Mouse (Mus musculus) MEL (cell line): ENCODE results near the gene Card9. TPM values are rescaled to one million over a fixed set of nuclear protein-coding genes. Genes with fewer than 3 reads are reported as not detected.

Source experiments
- DNase-seq: peaks from one replicate; pipeline ENCODE4 v3.0.0; 2011; ENCODE audit warnings: low read depth, low spot score
- H3K27ac ChIP-seq: 2 replicates; pipeline ENCODE4 v1.5.1; 2012; ENCODE audit warnings: low read depth, mild to moderate bottlenecking, control low read depth, low read length, moderate library complexity; ENCODE audit not compliant: control insufficient read depth
- H3K27me3 ChIP-seq, 2 experiments: fragments of 150-350 bp in 1 of 2; sonication (generic) in 1 of 2; 2 replicates each; pipeline ENCODE4 v1.6.1; 2012; ENCODE audit warnings: low read length in 2 of 2, mild to moderate bottlenecking in 2 of 2, improper control_type of control experiment in 1 of 2, moderate library complexity in 1 of 2; ENCODE audit not compliant: insufficient read depth in 2 of 2, control insufficient read depth in 1 of 2
- H3K36me3 ChIP-seq, 2 experiments: 2 replicates each; pipeline ENCODE4 v1.6.1; 2012 to 2014; ENCODE audit warnings: low read length in 2 of 2, improper control_type of control experiment in 1 of 2, inconsistent platforms in 1 of 2, mild to moderate bottlenecking in 1 of 2; ENCODE audit not compliant: insufficient read depth in 2 of 2, control insufficient read depth in 1 of 2
- H3K4me1 ChIP-seq, 2 experiments: fragments of 150-350 bp in 1 of 2; sonication (generic) in 1 of 2; 2 replicates each; pipeline ENCODE4 v1.6.1; 2012; ENCODE audit warnings: low read length in 2 of 2, improper control_type of control experiment in 1 of 2, mild to moderate bottlenecking in 1 of 2; ENCODE audit not compliant: insufficient read depth in 2 of 2, control insufficient read depth in 1 of 2
- H3K4me3 ChIP-seq, 2 experiments: fragments of 150-350 bp in 1 of 2; sonication (generic) in 1 of 2; 2 replicates each; pipeline ENCODE4 v1.5.1; 2012; ENCODE audit warnings: low read depth in 2 of 2, low read length in 2 of 2, mild to moderate bottlenecking in 2 of 2, moderate library complexity in 2 of 2, control low read depth in 1 of 2, improper control_type of control experiment in 1 of 2; ENCODE audit not compliant: control insufficient read depth in 1 of 2, insufficient read depth in 1 of 2
- H3K79me2 ChIP-seq: 2 replicates; pipeline ENCODE4 v1.6.1; 2012; ENCODE audit warnings: mild to moderate bottlenecking, low read length, moderate library complexity; ENCODE audit not compliant: control insufficient read depth, poor library complexity, insufficient read depth
- H3K9ac ChIP-seq: 2 replicates; pipeline ENCODE4 v1.6.1; 2012; ENCODE audit warnings: low read depth, mild to moderate bottlenecking, control low read depth, low read length, moderate library complexity; ENCODE audit not compliant: control insufficient read depth, poor library complexity, severe bottlenecking
- H3K9me3 ChIP-seq: fragments of 150-350 bp; sonication (generic); replicated peaks from 2 replicates; pipeline ENCODE4 v1.6.1; 2012; ENCODE audit warnings: mild to moderate bottlenecking, low read length, improper control_type of control experiment, moderate library complexity; ENCODE audit not compliant: insufficient read depth
- BHLHE40 ChIP-seq: IDR thresholded peaks from 2 replicates; pipeline ENCODE4 v1.6.1; 2012; ENCODE audit warnings: low read depth, mild to moderate bottlenecking, inconsistent platforms, low read length, improper control_type of control experiment, borderline replicate concordance
- CHD2 ChIP-seq: IDR thresholded peaks from 2 replicates; pipeline ENCODE4 v1.6.1; 2011; ENCODE audit warnings: low read length, improper control_type of control experiment
- ELF1 ChIP-seq: IDR thresholded peaks from 2 replicates; pipeline ENCODE4 v1.6.1; 2014; ENCODE audit warnings: low read depth, mild to moderate bottlenecking, inconsistent platforms, low read length, improper control_type of control experiment, moderate library complexity
- EP300 ChIP-seq, 2 experiments: IDR thresholded peaks; 2 replicates each; pipeline ENCODE4 v1.6.1; 2011; ENCODE audit warnings: improper control_type of control experiment in 2 of 2, low read length in 2 of 2, low read depth in 1 of 2, mild to moderate bottlenecking in 1 of 2
- ETS1 ChIP-seq: IDR thresholded peaks from 2 replicates; pipeline ENCODE4 v1.6.1; 2012; ENCODE audit warnings: low read depth, mild to moderate bottlenecking, inconsistent platforms, low read length, improper control_type of control experiment, moderate library complexity
- HCFC1 ChIP-seq: IDR thresholded peaks from 2 replicates; pipeline ENCODE4 v1.6.1; 2012; ENCODE audit warnings: low read depth, mild to moderate bottlenecking, inconsistent platforms, low read length, improper control_type of control experiment, moderate library complexity
- MAX ChIP-seq: IDR thresholded peaks from 2 replicates; pipeline ENCODE4 v1.6.1; 2011; ENCODE audit warnings: low read length, improper control_type of control experiment
- MAZ ChIP-seq: IDR thresholded peaks from 2 replicates; pipeline ENCODE4 v1.6.1; 2012; ENCODE audit warnings: low read depth, mild to moderate bottlenecking, inconsistent platforms, low read length, improper control_type of control experiment
- MEF2A ChIP-seq: IDR thresholded peaks from 2 replicates; pipeline ENCODE4 v1.6.1; 2014; ENCODE audit warnings: low read depth, mild to moderate bottlenecking, inconsistent platforms, low read length, improper control_type of control experiment; ENCODE audit not compliant: poor library complexity, insufficient replicate concordance, severe bottlenecking; ENCODE audit errors: extremely low read depth
- MXI1 ChIP-seq: IDR thresholded peaks from 2 replicates; pipeline ENCODE4 v1.6.1; 2011; ENCODE audit warnings: mild to moderate bottlenecking, low read depth, low read length, improper control_type of control experiment
- MYC ChIP-seq: IDR thresholded peaks from 2 replicates; pipeline ENCODE4 v1.6.1; 2011; ENCODE audit warnings: low read depth, mild to moderate bottlenecking, low read length, improper control_type of control experiment, moderate library complexity
- NELFE ChIP-seq: IDR thresholded peaks from 2 replicates; pipeline ENCODE4 v1.6.1; 2011; ENCODE audit warnings: low read depth, low read length, improper control_type of control experiment
- NRF1 ChIP-seq: IDR thresholded peaks from 2 replicates; pipeline ENCODE4 v1.6.1; 2014; ENCODE audit warnings: low read depth, mild to moderate bottlenecking, inconsistent platforms, low read length, improper control_type of control experiment, moderate library complexity; ENCODE audit not compliant: poor library complexity, insufficient read depth, severe bottlenecking
- POLR2A ChIP-seq, 2 experiments: IDR thresholded peaks; 2 replicates each; pipeline ENCODE4 v1.6.1; 2011 to 2012; ENCODE audit warnings: low read length in 2 of 2, mild to moderate bottlenecking in 2 of 2, control low read depth in 1 of 2, improper control_type of control experiment in 1 of 2, low read depth in 1 of 2, moderate library complexity in 1 of 2; ENCODE audit not compliant: control insufficient read depth in 1 of 2, insufficient read depth in 1 of 2, poor library complexity in 1 of 2
- POLR2AphosphoS2 ChIP-seq: IDR thresholded peaks from 2 replicates; pipeline ENCODE4 v1.6.1; 2011; ENCODE audit warnings: low read length, improper control_type of control experiment
- POLR2AphosphoS5 ChIP-seq: IDR thresholded peaks from 2 replicates; pipeline ENCODE4 v1.6.1; 2012; ENCODE audit warnings: low read depth, borderline replicate concordance, mild to moderate bottlenecking, inconsistent platforms, low read length, moderate library complexity, mixed read lengths
- RCOR1 ChIP-seq: IDR thresholded peaks from 2 replicates; pipeline ENCODE4 v1.6.1; 2012; ENCODE audit warnings: low read depth, mild to moderate bottlenecking, inconsistent platforms, low read length, improper control_type of control experiment
- SIN3A ChIP-seq: IDR thresholded peaks from 2 replicates; pipeline ENCODE4 v1.6.1; 2012; ENCODE audit warnings: low read length, improper control_type of control experiment, inconsistent platforms
- SMC3 ChIP-seq: IDR thresholded peaks from 2 replicates; pipeline ENCODE4 v1.6.1; 2011; ENCODE audit warnings: low read depth, low read length, improper control_type of control experiment
- TAL1 ChIP-seq: IDR thresholded peaks from 2 replicates; pipeline ENCODE4 v1.6.1; 2012; ENCODE audit warnings: mild to moderate bottlenecking, inconsistent platforms, low read length, moderate library complexity, mixed read lengths
- TBP ChIP-seq: IDR thresholded peaks from 2 replicates; pipeline ENCODE4 v1.8.0; 2011; ENCODE audit warnings: low read depth, low read length, improper control_type of control experiment
- TCF12 ChIP-seq: IDR thresholded peaks from 2 replicates; pipeline ENCODE4 v1.6.1; 2014; ENCODE audit warnings: low read depth, mild to moderate bottlenecking, inconsistent platforms, low read length, improper control_type of control experiment, moderate library complexity
- ZMIZ1 ChIP-seq: IDR thresholded peaks from 2 replicates; pipeline ENCODE4 v1.6.1; 2012; ENCODE audit warnings: low read depth, mild to moderate bottlenecking, inconsistent platforms, low read length, improper control_type of control experiment, moderate library complexity
- polyA plus RNA-seq, 2 experiments: library from polyadenylated mRNA; stranded (reverse) in 1 of 2; unstranded in 1 of 2; fragments of >175 nt in 1 of 2; fragments of >200 nt in 1 of 2; gene quantifications; 2 replicates each; pipeline versions ENCODE4 v1.2.1 to v1.2.4; 2012; ENCODE audit warnings: low replicate concordance in 2 of 2, low read depth in 1 of 2; ENCODE audit not compliant: insufficient read length in 2 of 2, insufficient read depth in 1 of 2, missing spikeins in 1 of 2
- total RNA-seq: library from RNA; depleted of rRNA; stranded (reverse); fragments of 300-350 nt; gene quantifications from 2 replicates; pipeline ENCODE4 v1.2.3, GENCODE M21; 2012

Gene Card9
- total and polyA plus RNA-seq, 3 experiments: 0.35 to 0.72 TPM; not detected in 1

GRCm38 (mm10) chr2:26380131-26380771 is 19.5 kb upstream of the Card9 start, which contains the start of gene Snapc4:
Gene Snapc4, minus strand, starts transcription at chr2:26380653.
- Histone ChIP-seq H3K27me3 (no peaks in the 10 kb centered on the region), H3K9me3 (no peaks in the 10 kb centered on the region), H3K27ac (peak within 1 kb of the TSS; percentile 42; the same call in 1 of the 2 replicates), H3K36me3 (peaks cover 2 to 5% of the 10 kb centered on the region in 2 experiments; a peak in 3 of 4 replicates), H3K4me1 (peaks cover 0 to 3% of the 10 kb centered on the region in 2 experiments; a peak in 2 of 4 replicates), H3K79me2 (peaks cover 17% of the 10 kb centered on the region), H3K9ac (peak within 1 kb of the TSS; percentile 80), H3K4me3 (peak within 1 kb of the TSS; percentile 72 to 94)
- 0 out of 2 replicates have a peak, but pooled peaks have one; percentile 20 for TF ChIP-seq RCOR1
- TF ChIP-seq ETS1: peak; percentile 37; the same call in 1 of the 2 replicates
- no peak for TF ChIP-seq CHD2
- peak; percentile 86 for TF ChIP-seq ELF1
- no peak for TF ChIP-seq MEF2A
- peak; percentile 84; the same call in 1 of the 2 replicates for TF ChIP-seq MYC
- no peak for TF ChIP-seq SMC3
- TF ChIP-seq HCFC1: peak; percentile 88
- TF ChIP-seq TCF12: peak; percentile 58; the same call in 1 of the 2 replicates
- TF ChIP-seq TBP: 0 out of 2 replicates have a peak, but pooled peaks have one; percentile 11
- TF ChIP-seq BHLHE40: peak; percentile 66
- TF ChIP-seq EP300 (IDR thresholded peaks at IDR 0.05; ENCODE audit: low read depth in 1 of 2, low read length in 2 of 2): no peak
- TF ChIP-seq ZMIZ1: 0 out of 2 replicates have a peak, but pooled peaks have one; percentile 34
- TF ChIP-seq MXI1: peak; percentile 97
- TF ChIP-seq POLR2A (IDR thresholded peaks at IDR 0.05; ENCODE audit: control insufficient read depth in 1 of 2, insufficient read depth in 1 of 2, low read depth in 1 of 2, low read length in 2 of 2, poor library complexity in 1 of 2): peak; percentile 61 to 88; a peak in 3 of 4 replicates
- no peak for TF ChIP-seq TAL1
- TF ChIP-seq MAZ: peak; percentile 72; the same call in 1 of the 2 replicates
- peak; percentile 63; the same call in 1 of the 2 replicates for TF ChIP-seq POLR2AphosphoS2
- TF ChIP-seq MAX: peak; percentile 84
- TF ChIP-seq SIN3A: peak; percentile 96
- TF ChIP-seq POLR2AphosphoS5: no peak
- peak; percentile 42; the same call in 1 of the 2 replicates for TF ChIP-seq NRF1
- peak; percentile 83 for TF ChIP-seq NELFE
- DNase-seq: peak; percentile 93
